Mouse (Mus musculus): ENCODE measurements around the gene Chrna3. TPM values are rescaled to one million over a fixed set of nuclear protein-coding genes. Genes with fewer than 3 reads are reported as not detected.

Chrna3 gene
- polyA plus RNA-seq (2015; fragmentation: Nextera tagmentation; extraction: Ambion mirVana) = 0.40 and 0.72 TPM in 2 replicates

GRCm38 (mm10) chr9:55026275-55026663 is at the start of gene Chrna3:
TSS of gene Chrna3 (minus strand) at chr9:55026562.
- under 1% methylated on average over 39 of the region's 39 CpGs for WGBS
- peak within 1 kb of the TSS; percentile 17 for H3K4me3 ChIP-seq
- peak within 1 kb of the TSS; percentile 52 for H3K4me2 ChIP-seq
- H3K27ac ChIP-seq = no peak within 1 kb of the TSS
- peaks cover 9% of the 10 kb centered on the region for H3K4me1 ChIP-seq
- H3K9ac ChIP-seq = no peak within 1 kb of the TSS
- ATAC-seq (ENCODE audit: borderline replicate concordance, extremely low read depth, low FRiP score, low TSS enrichment) = peak; percentile 52; the same call in 1 of the 2 replicates
- no peaks in the 10 kb centered on the region for H3K9me3 ChIP-seq
- H3K27me3 ChIP-seq = peaks cover 39% of the 10 kb centered on the region
- no peaks in the 10 kb centered on the region for H3K36me3 ChIP-seq

DNA sequence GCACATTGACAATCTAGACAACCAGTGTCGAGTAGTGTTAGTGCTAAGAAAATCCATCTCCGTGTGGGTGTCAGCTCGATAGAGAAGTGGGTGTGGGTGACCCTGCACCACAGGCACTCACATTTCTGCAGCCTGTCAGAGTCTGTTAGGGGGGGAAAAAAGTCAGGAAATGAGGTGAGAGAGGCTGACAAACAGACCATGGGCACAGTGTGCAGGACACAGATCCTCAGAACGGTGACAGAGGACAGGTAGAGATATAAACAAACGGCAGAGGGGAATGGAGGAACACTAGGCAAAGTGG is 41.6 kb upstream of the Chrna3 start:
- no peak overlapping the region for H3K27ac ChIP-seq
- no peaks in the 10 kb centered on the region for H3K9me3 ChIP-seq
- ATAC-seq (ENCODE audit: borderline replicate concordance, extremely low read depth, low FRiP score, low TSS enrichment) = no peak
- H3K4me3 ChIP-seq = no peak overlapping the region
- no peak overlapping the region for H3K9ac ChIP-seq
- no peaks in the 10 kb centered on the region for H3K36me3 ChIP-seq
- 11% methylated on average over 5 of the region's 5 CpGs for WGBS
- no peaks in the 10 kb centered on the region for H3K27me3 ChIP-seq
- no peaks in the 10 kb centered on the region for H3K4me1 ChIP-seq
- H3K4me2 ChIP-seq = no peak overlapping the region

DNA sequence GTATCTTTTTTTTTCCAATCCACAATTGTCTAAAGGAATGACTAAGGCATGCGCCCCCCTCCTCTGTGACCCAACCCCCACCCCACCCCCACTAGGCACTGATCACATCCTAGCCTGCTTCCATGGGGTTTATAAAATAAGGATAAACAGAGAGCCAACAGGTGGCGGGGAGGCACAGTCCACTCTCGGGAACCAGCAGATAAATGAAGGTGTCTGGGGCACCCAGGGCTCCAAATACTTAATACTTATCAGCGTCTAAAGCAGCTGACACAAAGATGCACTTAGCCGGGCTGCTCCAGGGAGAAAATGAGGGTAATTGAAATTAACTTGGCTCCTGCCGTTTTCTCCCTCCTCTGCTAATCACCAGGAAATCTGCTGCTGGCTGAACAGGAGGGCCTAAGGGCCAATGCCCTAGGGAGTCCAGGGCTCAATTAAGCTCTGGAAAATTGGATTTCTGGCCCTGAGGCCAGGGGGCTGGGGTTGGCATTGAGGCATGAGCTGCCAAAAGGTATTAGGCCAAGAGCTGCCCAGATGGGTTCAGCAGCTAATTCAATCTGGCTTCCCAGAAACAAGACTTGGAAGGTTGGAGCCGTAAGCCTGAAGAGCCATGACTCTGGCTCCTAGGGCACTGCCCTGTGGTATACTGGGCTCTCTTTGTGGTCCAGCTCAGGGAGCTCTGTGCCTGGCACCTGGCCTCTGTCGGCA is 41.0 kb upstream of the Chrna3 start:
- Histone ChIP-seq H3K4me2 (no peak overlapping the region), H3K4me3 (no peak overlapping the region), H3K27ac (no peak overlapping the region), H3K9ac (no peak overlapping the region), H3K36me3 (no peaks in the 10 kb centered on the region), H3K4me1 (no peaks in the 10 kb centered on the region), H3K27me3 (no peaks in the 10 kb centered on the region), H3K9me3 (no peaks in the 10 kb centered on the region)
- ATAC-seq (ENCODE audit: borderline replicate concordance, extremely low read depth, low FRiP score, low TSS enrichment) = no peak
- 22% methylated on average over 8 of the region's 8 CpGs for WGBS

DNA sequence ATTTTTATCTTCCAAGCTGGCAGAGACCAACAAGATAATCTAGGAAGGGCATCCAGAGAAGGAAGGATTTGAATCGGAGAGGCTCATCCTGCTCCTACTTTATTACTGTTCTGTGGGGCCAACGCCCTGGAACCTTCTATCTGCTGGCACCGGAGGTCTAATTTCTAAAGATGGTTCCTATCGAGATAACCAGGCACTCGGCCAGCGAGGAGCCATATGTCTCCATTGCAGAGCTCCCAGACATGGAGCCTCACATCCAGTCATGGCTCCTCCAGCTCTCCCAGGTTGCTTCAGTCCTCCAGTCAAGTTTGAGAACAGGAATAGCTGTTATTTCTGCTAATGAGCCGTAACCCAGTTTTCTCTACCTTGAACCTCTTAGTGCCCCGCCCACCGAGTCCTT is 38.9 kb upstream of the Chrna3 start:
- no peaks in the 10 kb centered on the region for H3K27me3 ChIP-seq
- H3K4me2 ChIP-seq = no peak overlapping the region
- WGBS = 84% methylated on average over 9 of the region's 9 CpGs

GRCm38 (mm10) chr9:55058067-55058466 is 31.7 kb upstream of the Chrna3 start:
- Histone ChIP-seq H3K9me3 (no peaks in the 10 kb centered on the region), H3K27ac (no peak overlapping the region), H3K4me3 (no peak overlapping the region), H3K4me2 (no peak overlapping the region), H3K9ac (no peak overlapping the region), H3K27me3 (no peaks in the 10 kb centered on the region), H3K4me1 (no peaks in the 10 kb centered on the region), H3K36me3 (no peaks in the 10 kb centered on the region)
- WGBS = 96% methylated on average over 4 of the region's 4 CpGs
- ATAC-seq (ENCODE audit: borderline replicate concordance, extremely low read depth, low FRiP score, low TSS enrichment) = no peak

More for the DNA sequence above, 38.9 kb upstream of the Chrna3 start:
- Histone ChIP-seq H3K4me1 (no peaks in the 10 kb centered on the region), H3K36me3 (no peaks in the 10 kb centered on the region), H3K27ac (no peak overlapping the region), H3K9me3 (no peaks in the 10 kb centered on the region), H3K4me3 (no peak overlapping the region), H3K9ac (no peak overlapping the region)
- ATAC-seq (ENCODE audit: borderline replicate concordance, extremely low read depth, low FRiP score, low TSS enrichment) = no peak

DNA sequence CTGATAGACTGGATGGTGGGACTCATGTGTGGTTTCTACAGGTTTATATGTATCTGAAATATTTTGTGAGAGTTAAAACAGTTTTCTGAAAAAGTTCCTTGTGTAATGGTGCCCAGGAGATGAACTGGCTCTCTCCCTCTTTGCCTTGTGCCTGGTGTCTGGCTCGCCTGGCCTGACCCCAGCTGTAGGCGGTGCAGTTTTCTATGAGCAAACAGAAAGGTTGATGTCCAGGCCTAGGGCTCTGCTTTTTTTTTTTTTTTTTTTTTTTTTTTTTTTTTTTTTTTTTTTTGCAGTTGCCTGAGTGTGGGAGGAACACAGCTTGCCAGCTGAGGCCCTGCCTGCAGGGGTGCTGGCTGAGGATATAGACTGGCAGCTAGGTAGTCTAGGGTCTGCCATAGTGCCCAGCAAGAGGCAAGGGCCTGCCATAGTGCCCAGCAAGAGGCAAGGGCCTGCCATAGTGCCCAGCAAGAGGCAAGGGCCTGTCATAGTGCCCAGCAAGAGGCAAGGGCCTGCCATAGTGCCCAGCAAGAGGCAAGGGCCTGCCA is 29.1 kb upstream of the Chrna3 start:
- WGBS = 57% methylated on average over 2 of the region's 2 CpGs
- no peaks in the 10 kb centered on the region for H3K36me3 ChIP-seq
- H3K4me3 ChIP-seq = no peak overlapping the region
- no peaks in the 10 kb centered on the region for H3K4me1 ChIP-seq
- no peaks in the 10 kb centered on the region for H3K9me3 ChIP-seq
- H3K27ac ChIP-seq = no peak overlapping the region
- no peaks in the 10 kb centered on the region for H3K27me3 ChIP-seq
- H3K4me2 ChIP-seq = no peak overlapping the region
- ATAC-seq (ENCODE audit: borderline replicate concordance, extremely low read depth, low FRiP score, low TSS enrichment) = no peak
- H3K9ac ChIP-seq = no peak overlapping the region

DNA sequence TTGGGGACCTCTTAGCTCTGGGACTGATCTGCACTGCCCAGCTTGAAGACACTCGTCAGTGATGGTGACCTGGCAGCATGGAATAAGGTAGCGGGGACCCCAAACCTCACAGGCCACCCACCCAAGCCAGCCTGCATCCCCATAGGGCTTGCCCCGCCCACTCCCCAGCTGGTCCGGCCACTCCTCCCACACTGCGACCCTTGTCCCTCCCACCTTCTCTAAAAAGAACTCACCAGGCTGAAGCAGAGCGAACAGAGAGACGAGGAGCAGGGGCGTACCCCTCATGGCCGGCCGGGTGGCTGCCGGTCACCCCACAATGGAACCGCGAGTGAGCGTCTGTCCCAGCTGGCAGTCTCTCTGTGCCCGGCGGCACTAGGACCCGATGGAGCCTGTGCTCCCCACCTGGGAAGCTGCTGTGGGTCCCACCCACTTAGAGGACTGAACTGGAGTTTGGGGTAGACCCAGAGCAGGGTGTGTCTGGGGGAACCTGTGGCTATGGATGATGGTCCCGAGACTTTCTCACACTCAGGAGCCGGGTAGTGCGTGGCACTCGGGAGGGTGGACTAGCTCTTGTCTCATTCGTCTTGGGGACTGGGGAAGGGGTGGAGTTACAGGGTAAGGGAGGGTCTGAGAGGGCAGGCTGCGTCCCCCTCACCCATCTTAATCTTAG is 22.0 kb upstream of the Chrna3 start, which contains the start of gene Chrnb4:
TSS of gene Chrnb4 (minus strand) at position 569 of the 670 bp plus-strand sequence.
- H3K27me3 ChIP-seq = no peaks in the 10 kb centered on the region
- no peaks in the 10 kb centered on the region for H3K9me3 ChIP-seq
- under 1% methylated on average over 23 of the region's 23 CpGs for WGBS
- no peaks in the 10 kb centered on the region for H3K4me1 ChIP-seq
- peak within 1 kb of the TSS; percentile 90 for H3K4me2 ChIP-seq
- H3K9ac ChIP-seq = peak within 1 kb of the TSS; percentile 27; the same call in 1 of the 2 replicates
- peak within 1 kb of the TSS; percentile 47 for H3K4me3 ChIP-seq
- H3K36me3 ChIP-seq = no peaks in the 10 kb centered on the region
- no peak within 1 kb of the TSS for H3K27ac ChIP-seq
- ATAC-seq (ENCODE audit: borderline replicate concordance, extremely low read depth, low FRiP score, low TSS enrichment) = peak; percentile 45

DNA sequence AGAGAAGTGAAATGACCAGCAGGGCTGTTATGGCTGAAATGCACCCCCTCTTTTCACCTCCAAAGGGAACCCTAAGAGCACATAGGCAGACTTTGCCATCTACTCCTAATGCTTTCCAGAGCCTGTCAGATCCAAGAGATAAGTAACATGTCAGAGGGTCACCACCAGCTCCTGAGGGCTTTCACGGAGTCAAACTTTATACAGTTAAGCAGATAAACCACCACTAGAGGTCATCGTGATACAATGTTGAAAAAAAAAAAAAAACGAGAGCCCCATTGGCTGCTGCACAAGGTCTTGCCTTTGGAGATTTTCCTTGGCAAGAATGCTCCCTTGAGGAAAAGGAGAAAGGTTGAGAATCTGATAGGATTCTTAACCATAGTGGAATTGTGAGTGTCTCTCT is 20.4 kb upstream of the Chrna3 start:
- Histone ChIP-seq H3K27me3 (no peaks in the 10 kb centered on the region), H3K9me3 (no peaks in the 10 kb centered on the region), H3K4me3 (no peak overlapping the region), H3K36me3 (no peaks in the 10 kb centered on the region), H3K4me1 (no peaks in the 10 kb centered on the region), H3K9ac (no peak overlapping the region), H3K27ac (no peak overlapping the region), H3K4me2 (no peak overlapping the region)
- WGBS = 1% methylated on average over 3 of the region's 3 CpGs
- ATAC-seq (ENCODE audit: borderline replicate concordance, extremely low read depth, low FRiP score, low TSS enrichment) = no peak

GRCm38 (mm10) chr9:55045001-55045400 is 18.6 kb upstream of the Chrna3 start:
- 78% methylated on average over 2 of the region's 2 CpGs for WGBS
- no peaks in the 10 kb centered on the region for H3K4me1 ChIP-seq

GRCm38 (mm10) chr9:55043688-55044087 is 17.3 kb upstream of the Chrna3 start:
- no peak overlapping the region for H3K4me2 ChIP-seq
- 13% methylated on average over 8 of the region's 8 CpGs for WGBS

More at GRCm38 (mm10) chr9:55045001-55045400, 18.6 kb upstream of the Chrna3 start:
- Histone ChIP-seq H3K4me3 (no peak overlapping the region), H3K27ac (no peak overlapping the region), H3K36me3 (no peaks in the 10 kb centered on the region), H3K9me3 (no peaks in the 10 kb centered on the region), H3K9ac (no peak overlapping the region), H3K4me2 (no peak overlapping the region), H3K27me3 (no peaks in the 10 kb centered on the region)
- ATAC-seq (ENCODE audit: borderline replicate concordance, extremely low read depth, low FRiP score, low TSS enrichment) = no peak

DNA sequence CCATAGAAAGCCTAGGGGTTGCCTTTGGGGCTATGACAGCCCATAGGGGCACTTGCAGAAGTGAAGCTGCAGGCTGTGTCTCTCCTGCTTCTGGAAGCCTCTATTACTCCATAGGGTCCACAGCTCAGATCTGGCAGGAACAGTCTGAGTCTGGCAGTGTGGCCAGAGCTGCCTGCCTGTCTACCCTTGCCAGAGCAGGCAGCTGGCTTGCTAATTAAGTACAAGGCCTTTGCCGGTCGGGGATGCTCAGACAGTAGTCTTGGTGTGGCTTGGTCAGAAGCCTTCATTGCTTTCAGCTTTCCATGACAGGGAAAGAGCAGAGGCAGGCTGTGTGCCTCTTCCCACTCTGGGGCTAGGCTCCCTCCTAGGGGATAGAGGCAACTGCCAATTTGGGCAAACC is 15.0 kb upstream of the Chrna3 start:
- Histone ChIP-seq H3K4me2 (no peak overlapping the region), H3K27ac (no peak overlapping the region), H3K4me1 (no peaks in the 10 kb centered on the region), H3K4me3 (no peak overlapping the region), H3K27me3 (no peaks in the 10 kb centered on the region), H3K36me3 (no peaks in the 10 kb centered on the region), H3K9me3 (no peaks in the 10 kb centered on the region), H3K9ac (no peak overlapping the region)
- 74% methylated on average over 2 of the region's 2 CpGs for WGBS
- no peak for ATAC-seq (ENCODE audit: borderline replicate concordance, extremely low read depth, low FRiP score, low TSS enrichment)

More at GRCm38 (mm10) chr9:55043688-55044087, 17.3 kb upstream of the Chrna3 start:
- Histone ChIP-seq H3K27me3 (no peaks in the 10 kb centered on the region), H3K9me3 (no peaks in the 10 kb centered on the region), H3K36me3 (no peaks in the 10 kb centered on the region), H3K4me1 (no peaks in the 10 kb centered on the region), H3K9ac (no peak overlapping the region), H3K27ac (no peak overlapping the region), H3K4me3 (no peak overlapping the region)
- no peak for ATAC-seq (ENCODE audit: borderline replicate concordance, extremely low read depth, low FRiP score, low TSS enrichment)

- 32% methylated on average over 3 of the region's 5 CpGs for WGBS
- Histone ChIP-seq H3K36me3 (no peaks in the 10 kb centered on the region), H3K4me1 (no peaks in the 10 kb centered on the region), H3K4me2 (no peak overlapping the region), H3K4me3 (no peak overlapping the region), H3K9me3 (no peaks in the 10 kb centered on the region), H3K27ac (no peak overlapping the region), H3K9ac (no peak overlapping the region), H3K27me3 (no peaks in the 10 kb centered on the region)
- no peak for ATAC-seq (ENCODE audit: borderline replicate concordance, extremely low read depth, low FRiP score, low TSS enrichment)
Observed at GRCm38 (mm10) chr9:55039983-55040382, 13.6 kb upstream of the Chrna3 start.

Data from lung, embryonic 15.5 days (tissue).